Mouse (Mus musculus): Measurements from ENCODE around the gene Rragb.

Gene Rragb

GRCm38 (mm10) chrX:153139734-153140515 is at the start of gene Rragb:
TSS of gene Rragb (plus strand) at chrX:153139981.
- peak; percentile 83 for DNase-seq

- DNase-seq, result no peak
Measured at GRCm38 (mm10) chrX:153118486-153118885, 21.3 kb upstream of the Rragb start, which contains the start of gene Foxr2. TSS of gene Foxr2 (plus strand) at chrX:153118786.

DNA sequence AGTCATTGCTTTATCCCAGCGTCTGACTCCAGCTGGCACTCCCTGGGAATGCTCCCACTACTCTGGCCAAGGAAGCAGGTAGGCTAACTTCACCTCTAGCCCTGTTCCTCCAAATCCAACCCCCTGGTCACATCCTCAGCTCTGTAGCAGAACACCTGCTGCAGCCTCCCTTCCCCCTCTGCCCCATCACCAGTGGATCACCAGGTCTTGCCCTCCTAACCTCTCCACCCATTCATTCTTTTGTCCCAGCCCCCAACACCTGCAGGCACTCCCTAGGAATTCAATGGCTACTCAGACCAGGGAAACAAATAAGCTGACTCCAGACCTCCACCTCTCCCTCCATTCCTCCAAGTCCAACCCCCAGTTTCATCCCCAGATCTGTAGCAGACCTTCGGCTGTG is 20.8 kb upstream of the Rragb start:
- no peak for DNase-seq

GRCm38 (mm10) chrX:153142656-153143055 is 2.9 kb downstream of the Rragb start:
- no peak for DNase-seq

DNA sequence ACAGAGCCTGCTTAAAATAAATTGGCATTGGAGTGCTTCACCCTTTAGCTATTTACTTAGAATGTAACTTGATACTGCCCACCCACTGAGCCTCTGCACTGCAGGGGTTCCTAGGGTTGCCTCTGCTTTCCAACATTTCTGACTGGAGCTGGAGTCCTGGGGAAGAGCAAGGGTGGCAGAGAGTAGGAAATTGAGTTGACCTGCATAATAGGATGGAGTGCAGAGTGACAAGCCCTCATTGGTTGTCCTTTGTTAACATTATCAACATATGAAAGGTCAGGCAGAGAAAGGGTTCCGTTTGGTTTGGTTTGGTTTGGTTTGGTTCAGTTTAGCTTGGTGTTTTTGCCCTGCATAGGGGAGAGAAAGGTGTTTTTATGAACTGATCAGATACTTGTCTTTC is 12.0 kb downstream of the Rragb start:
- DNase-seq, result no peak

DNA sequence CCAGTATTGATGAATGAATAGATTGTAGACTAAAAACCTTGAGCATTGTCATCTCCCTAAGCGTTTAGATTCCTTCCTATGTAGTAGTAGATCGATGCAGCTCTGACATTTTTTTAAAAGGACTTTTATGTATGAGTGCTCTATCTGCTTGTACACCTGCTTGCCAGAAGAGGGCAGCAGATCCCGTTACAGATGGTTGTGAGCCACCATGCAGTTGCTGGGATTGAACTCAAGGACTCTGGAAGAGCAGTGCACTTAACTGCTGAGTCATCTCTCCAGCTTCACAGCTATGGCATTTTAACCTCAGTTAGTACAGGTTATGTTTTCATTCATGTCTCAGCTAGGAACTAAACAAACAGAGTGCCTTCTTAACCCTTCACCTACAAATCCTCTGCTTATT is 15.5 kb downstream of the Rragb start:
- peak; percentile 34 to 43 for DNase-seq

DNA sequence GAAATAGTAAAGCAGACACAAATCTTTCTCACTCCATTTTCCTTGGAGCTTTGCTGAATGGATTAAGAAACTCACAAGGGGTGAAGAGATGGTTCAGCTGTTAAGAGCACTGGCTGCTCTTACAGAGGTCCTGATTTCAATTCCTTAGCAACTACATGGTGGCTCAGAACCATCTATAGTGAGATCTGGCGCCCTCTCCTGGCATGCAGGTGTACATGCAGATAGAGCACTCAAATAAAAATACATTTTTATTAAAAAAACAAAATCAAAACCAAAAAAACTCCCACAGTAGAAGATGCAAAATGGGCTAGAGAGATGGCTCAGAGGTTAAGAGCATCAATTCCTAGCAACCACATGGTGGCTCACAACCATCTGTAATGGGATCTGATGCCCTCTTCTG is 35.0 kb downstream of the Rragb start:
- DNase-seq, result peak; percentile 37 to 47

DNA sequence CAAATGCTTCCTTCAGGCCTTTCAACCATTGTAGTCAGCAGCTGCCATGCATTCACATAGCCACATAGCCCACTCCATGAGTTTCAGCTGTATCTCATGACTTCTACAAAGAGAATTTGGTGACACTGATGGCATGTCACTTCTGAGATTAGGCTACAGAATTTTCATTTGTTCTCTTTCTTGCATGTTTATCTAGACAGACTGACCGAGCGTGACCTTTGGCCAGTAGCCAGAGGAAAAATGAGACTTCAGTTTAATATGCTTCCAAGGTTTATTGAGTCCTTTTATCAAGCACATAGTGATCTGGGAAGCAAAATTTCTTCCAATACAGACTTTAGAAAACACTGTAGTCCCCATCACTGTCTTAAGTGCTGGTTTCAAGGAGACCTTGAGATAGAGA is 42.4 kb downstream of the Rragb start:
- DNase-seq, result no peak

GRCm38 (mm10) chrX:153199185-153199584 is 59.4 kb downstream of the Rragb start:
- peak; percentile 11 to 21 for DNase-seq

DNA sequence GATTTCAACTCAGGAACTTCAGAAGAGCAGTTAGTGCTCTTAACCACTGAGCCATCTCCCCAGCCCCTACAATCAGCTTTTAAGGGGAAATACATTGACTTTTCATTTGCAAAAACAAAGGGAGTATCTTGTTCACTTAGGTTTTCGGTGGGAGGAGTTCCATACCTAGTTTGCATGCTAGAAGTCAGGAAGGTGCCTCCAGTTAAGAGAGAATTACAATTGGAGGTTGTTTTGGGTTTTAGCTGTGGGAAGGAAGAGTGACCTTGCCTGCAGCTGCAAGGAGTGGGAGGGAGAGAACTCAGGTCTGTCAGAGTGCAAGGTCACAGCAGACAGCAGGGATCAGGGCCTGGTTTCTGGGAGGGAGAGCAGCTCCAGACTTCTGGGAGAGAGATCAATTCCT is 71.3 kb downstream of the Rragb start:
- DNase-seq, result no peak
